Mouse (Mus musculus): Measurements from ENCODE around the gene Bhlhe41.

The Bhlhe41 gene

DNA sequence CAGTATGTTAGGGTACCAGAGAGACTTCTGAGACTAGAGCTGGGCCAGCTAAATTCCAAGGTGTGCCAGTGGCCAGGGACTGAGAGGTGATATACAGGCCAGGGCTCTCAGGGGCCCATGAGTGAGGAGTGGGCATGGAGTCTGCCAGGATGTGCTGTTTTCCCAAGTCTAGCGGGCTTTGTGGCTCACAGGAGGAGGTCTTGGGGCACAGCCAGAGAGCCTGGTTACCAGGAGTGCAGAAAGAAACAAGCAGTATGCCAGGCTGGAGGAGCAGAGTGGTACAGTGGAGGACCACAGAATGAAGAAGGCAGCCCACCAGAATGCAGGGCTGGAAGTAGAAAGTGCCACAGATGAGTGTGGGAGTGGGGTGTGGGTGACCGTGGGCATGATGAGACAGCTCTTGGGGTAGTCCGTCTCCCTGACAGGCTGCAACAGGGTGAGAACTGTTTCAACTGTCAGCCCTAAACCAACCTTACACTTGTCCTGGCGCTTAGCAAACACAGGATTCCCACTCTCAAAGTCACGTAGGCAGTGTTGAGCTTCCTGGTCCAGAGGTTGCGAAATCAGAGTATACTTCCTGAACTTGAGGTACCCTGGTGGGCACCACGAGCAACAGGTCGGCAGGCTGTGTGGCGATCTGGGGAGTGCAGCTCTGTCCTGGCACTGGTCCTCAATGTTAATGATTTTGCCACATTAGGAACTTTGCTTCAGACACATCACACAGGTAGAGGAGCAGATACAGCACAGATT is 11.8 kb upstream of the Bhlhe41 start:
- in situ Hi-C loops (cut with MboI; ENCODE audit: low pct_unique_long_range_greater_than_20kb in 1 of 2, low sequenced_read_pairs in 2 of 2, unreplicated experiment in 1 of 2), result no loop called here

DNA sequence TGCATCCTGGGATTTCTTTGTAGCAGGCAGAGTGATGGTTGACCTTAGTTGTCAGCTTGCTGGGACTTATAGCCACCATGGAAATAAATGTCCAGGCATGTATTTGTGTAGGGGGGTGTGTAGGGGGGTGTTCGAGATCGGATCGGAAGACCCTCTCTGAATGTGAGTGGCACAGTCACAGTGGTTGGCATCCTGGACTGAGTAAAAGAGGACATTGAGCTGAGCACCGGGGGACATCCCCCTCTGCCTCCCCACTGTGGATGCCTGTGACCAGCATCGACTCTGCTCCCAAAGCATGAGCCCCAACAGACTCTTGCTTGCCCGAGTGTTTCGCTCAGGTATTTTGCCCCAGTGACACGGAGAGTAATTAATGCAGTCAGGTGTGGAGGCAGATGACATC is 8.0 kb upstream of the Bhlhe41 start:
- in situ Hi-C loops (cut with MboI; ENCODE audit: low pct_unique_long_range_greater_than_20kb in 1 of 2, low sequenced_read_pairs in 2 of 2, unreplicated experiment in 1 of 2), result no loop called here

DNA sequence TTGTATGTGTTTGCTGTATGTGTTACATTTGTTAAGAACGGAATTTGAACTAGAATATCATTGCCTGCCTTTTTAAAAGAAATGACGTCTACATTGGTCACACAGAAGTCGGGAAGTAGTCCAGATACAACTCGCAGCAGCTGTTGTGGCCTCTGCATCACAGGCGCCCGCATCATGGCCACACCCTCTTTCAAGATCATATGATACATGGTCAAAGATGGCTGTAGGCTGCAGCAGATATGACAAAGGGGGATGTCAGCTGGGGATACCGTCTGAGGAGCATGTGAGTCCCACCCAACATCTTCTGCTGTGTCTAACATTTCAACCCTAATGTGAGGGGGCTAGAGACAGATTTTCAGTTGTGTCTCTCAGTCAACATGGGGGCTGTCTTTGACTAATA is 6.7 kb upstream of the Bhlhe41 start:
- in situ Hi-C loops (cut with MboI; ENCODE audit: low pct_unique_long_range_greater_than_20kb in 1 of 2, low sequenced_read_pairs in 2 of 2, unreplicated experiment in 1 of 2), result no loop called here

DNA sequence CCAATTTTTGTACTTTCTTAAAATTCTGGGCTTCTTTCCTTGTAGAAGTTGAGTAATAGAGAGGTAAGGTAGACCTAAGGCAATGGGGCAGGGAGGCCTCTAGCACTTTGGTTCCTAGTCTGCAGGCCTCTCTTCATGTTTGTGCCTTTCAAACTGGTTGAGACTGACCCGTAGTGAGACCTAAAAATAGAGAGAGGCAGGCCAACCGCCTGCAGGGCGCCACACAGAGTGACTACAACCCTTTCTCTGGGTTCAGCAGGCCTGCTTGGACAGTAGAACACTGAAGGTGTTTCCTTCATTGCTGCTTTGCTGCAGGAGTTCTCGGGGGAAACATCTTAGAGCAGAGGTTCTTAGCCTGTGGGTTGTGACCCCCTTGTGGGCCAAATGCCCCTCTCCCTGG is 5.6 kb upstream of the Bhlhe41 start:
- in situ Hi-C loops (cut with MboI; ENCODE audit: low pct_unique_long_range_greater_than_20kb in 1 of 2, low sequenced_read_pairs in 2 of 2, unreplicated experiment in 1 of 2), result no loop called here

DNA sequence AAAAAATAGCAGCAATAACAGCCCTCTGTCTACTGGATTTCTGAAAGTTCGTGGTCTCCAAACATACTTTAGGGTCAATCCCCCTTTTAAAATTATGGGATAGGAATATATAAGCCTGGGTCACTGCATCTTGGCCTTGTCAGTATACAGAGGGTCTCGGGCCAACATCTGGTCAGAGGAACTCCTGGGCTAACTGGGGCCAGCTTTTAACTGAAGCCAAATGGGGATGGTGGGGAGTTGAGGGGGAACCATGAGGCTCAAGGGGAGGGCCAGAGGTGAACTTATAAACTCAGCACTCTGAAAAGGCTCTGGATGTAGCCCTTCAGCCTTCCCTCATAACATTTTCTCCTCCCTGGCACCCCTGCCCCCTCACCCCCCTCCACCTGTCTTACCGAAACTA is 1.8 kb upstream of the Bhlhe41 start:
- in situ Hi-C loops (cut with MboI; ENCODE audit: low pct_unique_long_range_greater_than_20kb in 1 of 2, low sequenced_read_pairs in 2 of 2, unreplicated experiment in 1 of 2), result no loop called here

DNA sequence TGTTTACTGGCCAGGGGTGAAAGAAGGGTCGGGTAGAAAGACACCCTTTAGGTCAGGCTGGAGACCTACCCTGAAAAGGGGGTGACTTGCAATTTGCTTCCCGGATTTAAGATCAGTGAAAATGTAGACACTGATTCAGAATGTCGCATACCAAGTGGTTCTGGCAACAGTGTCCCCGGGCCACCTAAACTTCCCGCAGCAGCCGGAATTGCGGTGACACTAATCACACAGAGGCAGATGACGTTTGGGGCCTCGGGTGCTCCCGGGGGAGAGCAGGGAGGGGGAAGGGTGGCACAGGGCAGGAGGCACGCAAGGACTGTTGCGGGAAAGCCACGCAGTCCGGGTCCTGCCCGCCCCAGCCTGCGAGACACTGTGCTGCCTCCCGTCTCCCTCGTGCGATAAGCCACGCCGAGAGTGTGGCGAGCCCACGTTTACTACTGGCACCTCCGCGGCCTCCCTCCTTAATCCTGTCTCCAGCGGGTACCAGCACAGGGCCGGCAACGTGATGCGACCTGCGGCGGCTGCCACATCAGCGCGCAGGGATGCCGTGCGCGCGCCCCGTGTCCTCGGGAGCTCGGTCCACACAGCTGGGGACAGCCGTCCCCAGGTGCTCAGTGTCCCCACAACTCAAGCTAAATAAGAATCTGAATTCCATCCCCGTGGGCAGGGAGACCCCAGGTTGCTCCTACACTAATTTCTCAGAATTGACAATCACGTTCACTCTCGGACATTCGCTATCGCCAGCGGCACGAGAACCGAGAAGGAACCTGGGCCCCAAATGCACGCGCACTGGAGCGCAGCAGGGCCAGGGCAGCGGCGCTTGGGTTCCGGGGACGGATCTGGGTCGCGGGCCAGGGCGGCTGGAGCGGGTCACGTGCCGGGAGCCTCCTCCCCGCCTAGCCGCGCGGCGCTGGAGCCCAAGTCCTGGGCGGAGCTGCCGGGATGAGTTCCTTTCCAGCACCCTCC is 811 bp upstream of the Bhlhe41 start:
- in situ Hi-C loops (cut with MboI; ENCODE audit: low pct_unique_long_range_greater_than_20kb in 1 of 2, low sequenced_read_pairs in 2 of 2, unreplicated experiment in 1 of 2), result no loop called here

DNA sequence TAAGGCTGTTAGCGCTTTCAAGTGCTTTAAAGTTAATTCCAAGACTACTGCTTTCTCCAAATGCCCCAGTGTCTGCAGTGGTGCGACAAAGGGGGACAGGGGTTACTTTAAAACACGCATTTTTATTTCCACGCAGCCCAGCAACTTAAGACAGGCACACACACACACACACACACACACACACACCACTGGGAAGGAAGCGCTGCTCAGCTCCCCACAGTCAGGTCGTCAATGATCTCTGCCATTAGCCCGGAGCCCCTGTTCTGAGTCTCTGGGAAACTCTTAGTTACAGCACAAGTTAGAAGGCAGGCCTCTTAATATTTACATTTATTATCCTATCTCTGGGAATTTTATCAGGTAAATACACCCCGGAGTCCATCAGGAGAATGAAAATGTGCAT is 1.2 kb downstream of the Bhlhe41 start:
- in situ Hi-C loops (cut with MboI; ENCODE audit: low pct_unique_long_range_greater_than_20kb in 1 of 2, low sequenced_read_pairs in 2 of 2, unreplicated experiment in 1 of 2), result no loop called here

DNA sequence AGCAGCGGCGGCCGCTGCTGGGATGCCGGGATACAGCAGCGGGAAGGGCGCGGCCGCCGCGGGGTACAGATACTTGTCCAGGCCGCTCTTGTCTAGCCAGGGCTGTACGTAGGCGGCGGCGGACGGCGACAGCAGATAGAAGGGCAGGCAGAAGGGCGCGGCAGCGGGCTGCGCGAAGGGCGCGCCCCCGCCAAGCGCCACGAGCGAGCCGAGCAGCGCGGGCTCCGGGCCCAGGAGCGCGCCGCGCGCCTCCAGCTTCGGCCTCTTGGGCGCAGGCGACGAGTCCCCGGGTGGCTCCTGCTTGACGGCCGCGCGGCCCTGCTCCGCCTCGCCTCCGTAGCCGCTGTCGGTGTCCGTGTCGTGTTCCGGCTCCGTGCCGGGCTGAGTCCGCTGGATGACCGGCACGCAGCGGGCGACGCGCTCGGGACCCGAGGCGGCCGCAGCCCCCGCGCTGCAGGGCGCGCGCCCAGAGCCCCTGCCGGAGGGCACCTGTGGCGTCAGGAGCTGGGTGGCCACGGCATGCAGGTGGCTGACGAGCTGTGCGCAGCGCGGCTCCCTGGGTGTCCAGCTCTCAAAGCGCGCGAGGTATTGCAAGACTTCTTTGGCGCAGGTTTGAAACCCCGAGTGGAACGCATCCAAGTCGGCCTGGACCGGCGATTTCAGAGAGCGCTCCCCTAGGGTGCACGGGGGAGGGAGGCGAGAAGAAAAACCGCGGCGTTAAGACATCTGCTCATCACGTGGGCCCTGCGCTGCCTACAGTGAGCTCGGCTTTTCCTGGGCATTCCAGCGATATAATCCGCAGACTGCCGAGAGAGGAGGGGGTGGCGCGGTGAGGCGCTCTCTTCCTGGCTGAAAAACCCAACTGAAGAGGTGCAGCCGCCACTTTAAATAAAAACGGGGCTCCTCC is 2.0 kb downstream of the Bhlhe41 start:
- in situ Hi-C loops (cut with MboI; ENCODE audit: low pct_unique_long_range_greater_than_20kb in 1 of 2, low sequenced_read_pairs in 2 of 2, unreplicated experiment in 1 of 2), result no loop called here

DNA sequence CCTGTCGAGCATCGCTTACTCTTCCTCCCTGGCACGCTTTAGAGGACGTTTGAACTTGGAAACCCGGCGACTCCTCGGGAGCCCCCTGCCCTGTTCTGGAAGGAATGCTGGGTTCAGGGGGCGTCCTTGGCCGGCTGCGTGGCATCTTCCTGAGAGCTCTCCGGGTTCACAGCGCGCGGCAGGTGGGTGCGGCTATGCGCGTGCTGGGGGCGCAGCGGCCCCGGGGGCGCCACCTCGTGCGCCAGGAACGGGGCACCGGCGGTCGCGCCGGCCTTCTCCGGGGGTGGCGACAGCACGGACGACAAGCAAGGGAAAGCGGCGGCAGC is 2.7 kb downstream of the Bhlhe41 start:
- in situ Hi-C loops (cut with MboI; ENCODE audit: low pct_unique_long_range_greater_than_20kb in 1 of 2, low sequenced_read_pairs in 2 of 2, unreplicated experiment in 1 of 2), result no loop called here

DNA sequence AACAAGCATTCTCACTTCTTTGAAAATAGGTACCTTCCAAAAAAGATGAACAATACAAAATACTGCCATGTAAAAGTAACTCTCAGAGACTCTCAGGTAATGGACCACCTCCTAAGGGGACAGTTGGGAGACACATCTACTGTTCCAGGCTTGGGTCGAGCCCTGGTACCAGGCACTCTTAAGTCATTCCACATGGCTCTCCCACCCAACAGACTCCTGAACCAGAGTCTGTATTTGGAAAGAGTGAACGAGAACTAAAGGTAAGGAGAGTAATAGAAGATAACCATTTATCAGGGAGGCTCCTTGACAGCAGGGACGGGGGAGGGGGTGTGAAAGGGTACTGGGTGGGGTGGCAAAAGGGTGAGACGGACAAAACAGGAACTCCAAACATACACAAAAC is 3.0 kb downstream of the Bhlhe41 start:
- in situ Hi-C loops (cut with MboI; ENCODE audit: low pct_unique_long_range_greater_than_20kb in 1 of 2, low sequenced_read_pairs in 2 of 2, unreplicated experiment in 1 of 2), result no loop called here

DNA sequence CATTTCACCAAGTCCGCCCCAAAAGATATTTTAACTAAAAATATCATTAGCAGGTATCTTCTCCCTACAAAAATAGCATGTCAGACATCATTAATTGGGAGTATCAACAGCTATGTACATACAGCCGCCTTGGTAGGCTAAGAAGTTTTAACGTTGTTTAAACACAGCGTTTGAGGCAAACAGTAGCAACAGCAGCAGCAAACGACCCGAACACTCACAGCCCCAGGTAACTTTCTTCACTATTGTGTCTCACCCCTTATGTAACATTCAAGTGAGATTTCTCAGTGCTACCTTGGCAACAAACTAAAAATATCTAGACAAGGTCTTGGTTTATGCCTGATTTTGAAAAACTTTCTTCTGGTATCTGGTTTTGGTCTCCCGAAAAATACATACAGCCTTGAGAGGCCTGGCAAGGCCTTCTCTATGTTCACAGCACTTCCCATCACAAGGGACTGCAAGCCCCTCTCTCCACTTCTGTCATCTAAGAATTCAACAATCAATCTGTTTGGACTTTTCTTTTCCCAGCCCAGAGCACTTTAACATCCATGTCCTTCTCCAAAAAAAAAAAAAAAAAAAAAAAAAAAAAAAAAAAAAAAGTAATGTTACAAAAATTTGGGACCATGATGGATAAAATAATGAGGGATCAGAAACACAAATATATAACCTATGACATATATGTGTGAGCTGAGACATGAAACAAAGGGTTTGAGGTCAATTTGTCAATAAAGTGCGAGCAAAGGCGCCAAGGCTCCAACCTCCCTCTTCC is 3.7 kb downstream of the Bhlhe41 start:
- in situ Hi-C loops (cut with MboI; ENCODE audit: low pct_unique_long_range_greater_than_20kb in 1 of 2, low sequenced_read_pairs in 2 of 2, unreplicated experiment in 1 of 2), result no loop called here

DNA sequence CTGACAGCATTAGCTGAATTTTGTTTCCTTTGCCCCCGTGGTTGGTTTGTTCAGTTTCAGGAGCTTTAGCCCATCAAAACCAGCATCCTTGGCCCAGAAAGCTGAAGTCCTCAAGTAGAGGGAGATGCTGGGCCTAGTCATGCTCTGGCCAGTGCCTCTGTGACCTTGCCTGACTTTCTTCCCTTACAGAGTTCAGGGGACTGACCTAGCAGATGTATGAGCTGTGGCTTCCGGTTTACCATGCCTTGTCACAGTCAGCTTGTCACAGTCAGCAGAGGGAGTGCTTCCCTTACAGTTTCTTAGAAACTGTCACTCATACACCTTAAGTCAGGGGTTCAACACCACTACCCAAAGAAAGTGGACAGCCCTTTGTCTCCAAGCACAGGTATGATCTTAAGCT is 5.0 kb downstream of the Bhlhe41 start:
- in situ Hi-C loops (cut with MboI; ENCODE audit: low pct_unique_long_range_greater_than_20kb in 1 of 2, low sequenced_read_pairs in 2 of 2, unreplicated experiment in 1 of 2), result no loop called here

DNA sequence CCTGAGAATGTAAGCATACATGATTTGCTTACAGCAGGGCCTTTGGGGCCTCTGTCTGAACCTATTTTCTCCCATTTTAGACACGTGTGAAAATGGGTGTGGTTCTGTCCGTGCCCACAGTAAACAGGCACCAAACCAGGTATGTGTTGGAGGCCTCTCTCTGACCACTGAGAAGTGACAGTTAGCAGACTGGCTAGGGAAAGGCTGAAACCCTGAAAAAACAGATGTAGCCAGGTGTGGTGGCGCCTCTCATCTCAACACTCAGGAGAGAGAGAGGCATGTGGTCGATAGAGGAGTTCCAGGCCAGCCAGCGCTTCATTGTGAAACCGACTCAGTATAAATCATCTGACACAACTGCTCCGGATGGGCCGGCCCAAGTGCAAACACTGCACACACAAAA is 6.9 kb downstream of the Bhlhe41 start:
- in situ Hi-C loops (cut with MboI; ENCODE audit: low pct_unique_long_range_greater_than_20kb in 1 of 2, low sequenced_read_pairs in 2 of 2, unreplicated experiment in 1 of 2), result no loop called here

DNA sequence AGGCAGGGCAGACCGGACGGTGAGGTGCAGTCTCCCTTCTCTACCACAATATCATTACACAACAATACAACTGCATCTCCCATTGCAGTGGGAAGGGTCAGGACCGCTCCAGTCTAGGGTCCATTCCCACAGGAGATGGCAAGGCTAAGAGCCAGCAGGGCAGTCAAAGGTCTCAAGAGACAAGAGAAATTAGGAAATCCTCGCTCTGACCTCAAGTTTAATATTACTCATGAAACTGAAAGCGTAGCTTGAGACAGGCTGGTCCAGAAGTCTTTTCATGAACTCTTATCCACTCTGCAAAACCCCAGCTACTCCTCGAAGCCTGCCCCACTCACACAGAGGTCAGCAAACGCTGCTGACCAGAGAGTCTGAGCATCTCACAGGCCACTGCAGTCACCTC is 7.9 kb downstream of the Bhlhe41 start:
- in situ Hi-C loops (cut with MboI; ENCODE audit: low pct_unique_long_range_greater_than_20kb in 1 of 2, low sequenced_read_pairs in 2 of 2, unreplicated experiment in 1 of 2), result no loop called here

DNA sequence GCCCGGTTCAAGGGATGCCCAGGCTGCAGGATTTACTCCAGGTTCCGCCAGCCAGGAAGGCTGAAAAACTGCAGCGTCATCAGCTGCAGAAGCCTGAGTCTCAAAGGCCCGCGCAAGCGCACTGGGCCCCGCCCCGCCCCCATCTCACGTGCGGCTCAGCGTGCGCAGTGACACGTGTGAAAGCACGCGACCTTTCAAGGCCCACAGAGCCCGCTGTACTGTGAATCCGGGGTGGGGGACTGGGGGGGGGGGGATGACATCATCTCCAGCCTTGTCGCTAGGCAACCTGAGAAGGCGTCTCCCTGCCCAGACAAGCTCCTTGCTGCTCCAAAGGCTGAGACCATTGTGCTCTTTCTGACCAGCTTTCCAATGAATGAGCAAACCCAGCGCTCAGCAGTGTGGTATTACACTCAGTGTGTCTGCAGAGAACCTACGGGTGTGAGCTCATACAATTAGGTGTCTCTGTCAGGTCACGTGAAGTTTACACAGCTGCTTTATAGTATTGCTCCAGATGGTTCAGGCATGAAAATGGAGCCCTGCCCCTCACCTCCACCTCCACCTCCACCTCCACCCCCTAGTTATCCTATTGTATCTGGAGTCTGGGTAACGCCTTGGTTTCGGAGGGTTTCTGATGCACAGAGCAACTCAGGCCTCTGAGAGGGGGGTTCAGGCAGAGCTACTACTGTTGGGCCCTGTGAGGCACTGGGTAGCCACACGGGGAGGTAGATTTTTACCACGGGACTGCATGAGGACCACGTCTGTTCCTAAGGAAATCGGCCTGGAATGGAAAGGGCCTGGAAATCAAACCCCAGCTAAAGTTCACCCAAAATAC is 9.4 kb downstream of the Bhlhe41 start:
- in situ Hi-C loops (cut with MboI; ENCODE audit: low pct_unique_long_range_greater_than_20kb in 1 of 2, low sequenced_read_pairs in 2 of 2, unreplicated experiment in 1 of 2), result no loop called here

DNA sequence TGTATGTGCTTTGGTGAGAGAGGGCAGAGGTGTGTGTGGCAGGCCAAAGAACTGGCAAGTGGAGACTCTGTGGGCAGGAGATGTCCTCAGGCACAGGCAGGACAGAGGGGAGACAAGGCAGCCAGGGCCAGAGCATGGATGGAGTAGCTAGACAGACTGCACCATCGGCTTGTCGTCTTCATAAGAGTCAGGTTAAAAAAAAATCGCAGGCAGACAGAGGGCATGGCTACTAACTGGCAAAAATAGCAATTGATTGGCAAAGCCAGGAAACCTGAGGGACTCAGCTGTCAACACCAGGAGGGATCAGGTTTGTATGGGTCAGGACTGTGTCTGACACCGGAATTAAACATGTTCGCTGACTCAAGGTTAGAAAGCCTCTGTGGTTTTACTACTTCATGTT is 10.6 kb downstream of the Bhlhe41 start:
- in situ Hi-C loops (cut with MboI; ENCODE audit: low pct_unique_long_range_greater_than_20kb in 1 of 2, low sequenced_read_pairs in 2 of 2, unreplicated experiment in 1 of 2), result no loop called here

DNA sequence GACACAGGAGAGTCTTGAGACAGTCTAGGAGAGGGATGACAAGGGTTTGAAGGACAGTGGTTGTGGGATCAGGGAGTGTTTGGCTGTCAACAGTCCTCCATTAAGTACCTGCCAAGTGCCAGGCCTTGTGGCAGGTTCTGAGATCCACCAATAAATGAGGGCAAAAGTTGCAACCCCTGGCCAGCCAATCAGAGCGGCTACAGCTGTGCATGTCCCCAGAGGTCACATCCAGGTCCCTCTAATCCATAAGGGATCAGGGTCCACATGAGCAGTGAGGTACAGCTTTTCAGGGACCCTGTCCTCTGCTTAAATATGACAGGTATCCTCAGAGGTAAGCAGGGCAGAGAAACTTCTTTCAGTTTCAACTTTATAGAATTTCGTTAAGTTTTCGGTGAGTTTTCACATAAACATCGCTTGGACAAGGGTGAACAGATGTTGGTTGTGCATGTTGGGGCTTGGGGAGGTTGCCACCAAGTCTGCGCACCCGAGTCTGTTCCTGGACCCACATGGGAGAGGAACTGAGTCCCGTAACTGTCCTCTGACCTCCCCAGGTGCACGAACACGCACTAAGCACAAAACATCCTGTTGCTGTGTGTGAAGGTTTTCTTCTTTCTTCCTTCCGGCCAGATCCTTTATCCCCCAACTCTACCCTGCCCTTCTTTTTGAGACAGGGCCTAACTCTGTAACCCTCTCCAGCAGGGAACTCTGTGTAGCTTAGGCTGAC is 11.8 kb downstream of the Bhlhe41 start:
- in situ Hi-C loops (cut with MboI; ENCODE audit: low pct_unique_long_range_greater_than_20kb in 1 of 2, low sequenced_read_pairs in 2 of 2, unreplicated experiment in 1 of 2), result no loop called here

Data from mouse embryonic stem cell (cell line).